Mouse (Mus musculus) CD4-positive helper T cell, adult 2 months (primary cell): ENCODE results near the gene Lin9.
"Not testable (repeated sequence)": the region's sequence is repeated elsewhere in the genome, so short reads cannot be mapped to it uniquely, and the experiment has no call there.

ENCODE experiments used
- DNase-seq: peaks from one replicate; pipeline ENCODE4 v3.0.0-alpha.2; 2012; ENCODE audit warnings: low read depth, missing footprints, low spot score

The Lin9 gene

GRCm38 (mm10) chr1:180641137-180641517, at the start of gene Lin9:
Gene Lin9, plus strand, starts transcription at chr1:180641150.
- peak; percentile 92 for DNase-seq

DNA sequence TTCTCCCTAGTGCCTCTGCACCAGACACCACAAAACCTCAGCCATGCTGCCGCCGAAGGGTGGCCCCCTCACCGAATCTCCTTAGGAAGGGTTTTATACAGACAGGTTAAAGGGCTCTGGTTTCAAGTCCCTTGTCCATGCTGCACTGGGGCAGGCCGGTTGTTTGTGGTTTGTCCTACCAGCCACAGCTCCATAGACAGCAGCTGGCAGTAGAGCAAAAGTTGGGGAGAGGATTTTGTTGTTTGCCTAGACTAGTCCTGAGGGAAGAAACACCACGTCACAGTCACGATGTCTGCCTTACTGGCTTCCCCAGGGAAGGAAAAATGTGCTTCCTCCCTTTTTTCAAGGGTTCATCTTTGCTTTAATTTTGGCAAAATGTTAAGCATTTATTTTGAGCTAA, 40.4 kb upstream of the Lin9 start:
- no peak for DNase-seq

DNA sequence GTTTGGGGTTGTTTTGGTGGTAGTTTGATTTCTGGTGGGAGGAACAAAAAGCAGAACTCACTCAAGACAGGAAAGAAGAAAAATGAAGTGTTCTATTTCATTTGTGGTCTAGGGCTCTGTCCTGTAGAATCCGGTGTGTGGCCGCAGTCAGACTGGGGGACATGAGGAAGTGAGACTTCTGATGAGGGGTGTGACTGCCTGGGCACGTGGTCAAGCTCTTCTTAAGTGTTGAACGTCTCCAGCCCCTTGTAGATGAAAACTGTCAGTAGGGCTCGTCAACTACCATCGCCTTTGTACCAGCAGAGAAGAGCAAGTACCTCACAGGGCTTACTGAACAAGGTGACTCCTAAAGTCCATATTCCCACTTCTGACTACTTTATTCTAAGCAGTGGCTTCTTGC, 39.1 kb upstream of the Lin9 start:
- DNase-seq, result no peak

- no peak for DNase-seq
These were observed 36.4 kb upstream of the Lin9 start for GRCm38 (mm10) chr1:180604579-180604978.

GRCm38 (mm10) chr1:180606106-180606505, 34.8 kb upstream of the Lin9 start:
- DNase-seq, result no peak

DNA sequence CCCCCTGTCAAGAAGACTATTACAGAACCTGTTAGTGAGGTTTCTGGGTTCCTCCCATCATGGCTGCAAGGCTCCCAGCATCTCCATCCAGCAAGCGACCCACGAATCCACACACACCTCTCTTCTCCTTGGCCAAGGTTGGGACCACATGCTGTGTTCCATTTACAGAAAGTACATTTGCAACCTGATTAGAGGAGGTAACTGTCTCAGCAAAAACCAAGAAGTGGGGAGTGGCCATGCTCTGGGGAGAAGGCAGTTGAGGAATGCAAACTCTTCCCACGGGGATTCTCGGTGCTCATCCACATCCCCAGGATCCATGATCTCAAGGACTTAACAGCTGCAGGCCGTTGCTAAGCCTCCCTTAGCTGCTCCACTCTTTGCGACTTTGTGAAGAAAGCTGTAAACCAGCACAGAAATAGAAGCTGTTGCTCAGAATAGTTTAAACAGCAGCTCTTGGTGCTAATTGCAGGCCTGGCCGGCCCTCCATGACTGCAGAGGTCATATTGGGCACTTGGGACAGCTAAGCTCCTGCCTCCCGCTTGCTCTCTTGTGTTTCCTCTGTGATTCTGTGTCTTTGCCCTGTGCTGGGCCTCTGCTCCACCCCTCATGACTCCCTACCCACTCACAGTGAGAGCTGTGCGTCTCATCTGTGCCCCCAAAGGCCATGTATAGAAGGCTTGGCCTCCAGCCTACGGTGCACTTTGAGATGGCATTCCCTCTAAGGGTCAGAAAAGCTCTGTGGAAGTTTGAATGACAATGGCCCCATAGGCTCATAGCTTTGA, 34.0 kb upstream of the Lin9 start:
- DNase-seq, result no peak

- DNase-seq, result no peak
These were observed 33.4 kb upstream of the Lin9 start for GRCm38 (mm10) chr1:180607578-180607879.

DNA sequence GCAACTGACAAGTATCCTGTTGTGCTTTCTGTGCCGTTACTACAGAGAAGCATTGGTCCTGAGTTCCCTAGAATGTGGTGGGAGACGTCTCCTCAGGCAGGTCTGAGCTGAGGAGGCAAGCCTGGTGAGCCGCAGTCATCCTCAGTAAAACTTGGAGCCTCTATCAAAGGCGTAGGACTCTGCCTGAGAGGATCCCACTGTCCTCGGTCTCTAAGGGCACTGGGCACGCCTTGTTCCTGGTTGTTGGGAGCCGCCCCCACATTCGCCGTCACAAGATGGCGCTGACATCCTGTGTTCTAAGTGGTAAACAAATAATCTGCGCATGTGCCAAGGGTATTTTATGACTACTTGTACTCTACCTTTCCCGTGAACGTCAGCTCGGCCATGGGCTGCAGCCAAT, 29.1 kb upstream of the Lin9 start:
- not testable (repeated sequence) for DNase-seq

- no peak for DNase-seq
These were observed 24.2 kb upstream of the Lin9 start for GRCm38 (mm10) chr1:180616762-180617161.

DNA sequence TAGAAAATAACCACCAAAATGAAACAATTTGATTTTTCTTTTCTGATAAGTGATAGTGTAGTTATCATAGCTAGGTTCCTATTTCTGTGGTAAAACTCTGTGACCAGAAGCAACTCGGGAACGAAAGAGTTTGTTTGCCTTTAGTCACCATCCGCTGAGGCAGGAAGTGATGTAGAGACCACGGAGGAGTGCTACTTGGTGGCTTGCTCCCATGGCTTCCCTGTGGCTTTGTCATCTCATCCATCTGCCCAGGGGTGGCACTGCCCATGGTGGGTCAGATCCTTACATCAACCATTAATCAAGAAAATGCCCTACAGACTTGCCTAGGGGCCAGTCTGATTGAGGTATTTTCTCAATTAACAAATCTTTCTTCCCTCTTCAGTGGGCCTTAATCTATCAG, 18.6 kb upstream of the Lin9 start:
- no peak for DNase-seq

DNA sequence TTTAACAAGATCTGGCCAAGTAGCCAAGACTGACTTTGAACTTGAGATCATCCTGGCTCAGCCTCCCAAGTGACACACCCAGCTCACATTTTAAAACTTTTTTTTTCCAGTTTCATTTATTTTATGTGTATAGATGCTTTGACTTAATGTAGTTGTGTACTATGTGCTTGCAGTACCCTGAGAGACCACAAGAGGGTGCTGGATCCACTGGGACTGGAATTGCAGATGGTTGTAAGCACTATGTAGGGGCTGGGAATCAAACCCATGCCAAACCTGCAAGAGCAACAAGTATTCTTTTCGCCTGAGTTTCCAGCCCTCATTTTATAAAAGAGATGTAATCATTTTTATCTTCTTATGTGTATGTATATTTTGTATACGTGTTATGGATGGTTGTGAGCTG, 17.0 kb upstream of the Lin9 start:
- DNase-seq, result peak; percentile 12

DNA sequence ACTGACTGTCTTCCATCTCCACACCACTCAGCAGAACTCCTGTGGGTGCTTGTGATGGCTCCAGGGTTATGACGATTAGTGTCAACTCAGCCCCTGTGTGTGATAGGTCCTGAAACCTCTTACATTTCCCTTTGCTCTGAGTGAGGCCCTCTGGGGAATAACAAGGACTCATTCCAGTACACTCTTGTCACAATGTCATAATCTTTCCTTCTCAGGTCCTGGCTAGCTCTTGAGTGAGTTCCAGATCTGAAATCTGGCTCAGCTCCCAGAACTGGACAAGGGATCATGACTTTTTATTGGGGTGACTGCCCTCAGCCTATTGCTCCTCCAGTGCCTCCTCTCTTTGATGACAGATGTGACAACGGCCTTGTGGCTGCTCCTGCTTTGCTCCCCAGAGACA, 14.8 kb upstream of the Lin9 start:
- DNase-seq, result no peak

GRCm38 (mm10) chr1:180637796-180638195, 3.2 kb upstream of the Lin9 start:
- not testable (repeated sequence) for DNase-seq

DNA sequence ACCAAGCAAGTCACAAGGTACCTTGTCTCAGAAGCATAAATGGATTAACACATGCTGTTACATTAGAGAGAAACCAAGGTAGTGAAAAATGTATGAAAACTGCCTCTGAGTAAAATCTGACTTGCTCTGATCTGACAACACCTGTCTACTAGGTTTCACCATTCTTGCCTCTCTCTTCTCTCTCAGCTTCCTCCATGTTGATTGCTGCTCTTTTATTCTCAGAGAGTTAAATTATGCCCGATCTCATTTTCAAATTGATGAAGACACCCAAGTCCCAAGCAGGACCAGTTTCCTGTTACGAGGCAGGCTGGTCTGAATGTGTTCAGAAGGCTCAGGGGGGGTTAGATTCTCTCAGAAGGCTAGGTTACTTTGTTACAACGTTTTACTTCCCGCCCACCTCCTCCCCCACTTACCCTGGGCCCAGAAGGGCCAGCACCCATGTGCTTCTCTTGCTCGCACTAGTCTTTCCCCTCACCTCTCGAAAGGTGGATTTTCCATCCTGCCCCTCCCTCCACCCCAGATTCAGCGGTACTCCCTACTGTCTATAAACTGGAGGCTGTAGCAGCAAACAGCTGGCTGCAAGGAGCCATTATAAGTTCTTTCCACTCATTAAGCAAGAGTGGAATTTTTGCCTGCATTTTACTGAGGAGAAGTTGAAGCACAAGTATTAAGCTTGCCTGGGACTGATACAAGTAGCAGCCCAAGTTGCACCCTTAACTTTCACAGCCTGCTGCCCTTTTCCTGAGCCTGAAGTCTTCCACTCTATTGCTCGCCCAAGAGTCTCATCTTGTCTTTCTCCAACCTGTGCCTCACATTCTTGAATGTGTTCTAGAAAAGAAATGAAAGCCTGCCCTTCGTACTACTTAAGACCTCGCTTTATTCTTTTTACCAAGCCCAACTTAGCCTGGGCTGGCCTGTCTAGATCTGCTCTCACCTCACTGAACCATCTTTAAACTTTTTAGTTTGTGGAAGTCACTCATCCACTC, 1.2 kb upstream of the Lin9 start:
- peak; percentile 40 for DNase-seq

- DNase-seq, result peak; percentile 55
These were observed 285 bp upstream of the Lin9 start for GRCm38 (mm10) chr1:180640605-180641125.

- peak; percentile 39 for DNase-seq
These were observed 723 bp downstream of the Lin9 start for GRCm38 (mm10) chr1:180641518-180642227.

GRCm38 (mm10) chr1:180642228-180642564, 1.2 kb downstream of the Lin9 start:
- peak; percentile 40 for DNase-seq

- DNase-seq, result no peak
These were observed 50.3 kb downstream of the Lin9 start for GRCm38 (mm10) chr1:180691284-180691683.

DNA sequence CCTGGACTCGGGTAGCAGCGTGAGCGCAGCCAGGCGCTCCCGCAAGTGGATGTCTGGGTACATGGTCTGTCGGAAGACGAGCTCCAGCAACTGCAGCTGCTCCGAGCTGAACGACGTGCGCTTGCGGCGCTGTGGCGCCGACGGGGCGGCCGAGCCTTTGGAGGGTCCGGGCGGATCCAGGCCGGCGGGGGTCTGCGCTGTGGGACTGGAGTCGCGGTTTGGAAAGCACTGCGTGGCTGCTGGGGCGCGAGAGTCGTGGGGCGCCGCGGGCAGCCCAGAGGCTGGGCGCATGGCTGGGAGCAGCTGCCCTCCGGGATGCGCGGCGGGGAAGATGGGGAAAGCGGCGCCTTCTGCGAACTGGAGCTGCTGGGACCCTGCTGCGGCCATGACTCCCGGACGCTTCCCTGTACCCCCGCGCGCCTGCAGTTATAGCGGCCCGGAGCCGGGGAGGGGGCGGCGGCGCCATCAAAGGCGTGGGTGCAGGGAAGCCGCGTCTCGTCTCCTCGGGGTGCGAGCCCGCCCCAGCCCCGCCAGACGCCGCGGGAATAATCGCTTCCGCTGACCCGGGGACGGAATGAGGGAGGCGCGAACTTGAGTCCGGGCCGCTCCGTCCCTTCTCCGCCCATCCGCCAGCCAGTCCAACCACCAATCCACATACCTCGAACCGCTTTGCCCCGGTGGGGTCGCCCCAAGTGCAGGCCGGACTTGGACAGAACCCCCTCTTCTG, 55.8 kb downstream of the Lin9 start, which contains the start of gene Mixl1:
Gene Mixl1 (minus strand): TSS at position 409 of the 727 bp plus-strand sequence.
- peak; percentile 8 for DNase-seq

- DNase-seq, result no peak
These were observed 57.1 kb downstream of the Lin9 start for GRCm38 (mm10) chr1:180698063-180698462.

GRCm38 (mm10) chr1:180703400-180703799, 62.5 kb downstream of the Lin9 start:
- no peak for DNase-seq
